8 mouse cellular contexts compared by ENCODE assay signal in the genomic region with DNA sequence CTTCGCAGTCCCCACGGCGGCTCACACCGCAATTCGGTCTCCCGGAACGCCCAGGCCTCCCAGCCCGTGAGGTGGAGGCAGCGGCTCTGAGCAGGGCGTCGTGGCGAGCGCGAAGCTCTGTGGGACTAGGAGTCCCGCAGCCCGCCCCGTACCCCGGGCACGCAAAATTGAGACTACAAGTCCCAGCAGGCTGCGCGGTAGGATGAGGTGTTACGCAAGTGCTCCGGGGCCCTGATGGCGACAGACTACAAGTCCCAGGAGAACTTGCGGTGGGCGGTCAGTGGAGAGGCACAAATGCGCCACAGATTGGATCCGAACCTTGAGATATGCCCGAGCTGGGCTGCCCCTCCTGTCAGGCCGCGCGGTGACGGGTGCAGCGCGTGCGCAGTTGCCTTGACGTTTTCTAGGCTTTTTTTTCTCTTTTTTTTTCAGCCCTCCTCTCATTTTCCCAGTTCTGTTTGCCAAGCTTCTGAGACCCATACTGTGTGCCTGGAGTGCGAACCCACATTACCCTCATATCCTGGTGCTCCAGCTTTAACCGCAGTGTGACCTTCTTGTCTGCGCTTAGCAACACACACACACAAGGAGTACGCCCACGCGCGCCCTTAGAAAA. TPM values are rescaled to one million over a fixed set of nuclear protein-coding genes. Genes with fewer than 3 reads are reported as not detected.
A peak's percentile ranks its signal among the peaks of the same experiment; 100 is the strongest.
DNase-seq lines count a peak whose midpoint lies in the region; ATAC-seq lines count a peak whose summit lies in the region.

No protein-coding gene starts in this region.

- no peaks in the 10 kb centered on the region for H3K27me3 ChIP-seq in embryonic facial prominence, embryonic 11.5 days (ENCODE audit: control insufficient read depth, insufficient read depth, low read length)
- no peaks in the 10 kb centered on the region for H3K27me3 ChIP-seq in limb, embryonic 10.5 days (ENCODE audit: low read depth, poor library complexity, severe bottlenecking)
- no peaks in the 10 kb centered on the region for H3K27me3 ChIP-seq in midbrain, embryonic 13.5 days

- H3K4me3 ChIP-seq in embryonic facial prominence, embryonic 11.5 days (ENCODE audit: low read depth, low read length): peak overlapping the region; percentile 86
- H3K4me3 ChIP-seq in limb, embryonic 10.5 days: peak overlapping the region; percentile 80
- H3K4me3 ChIP-seq in midbrain, embryonic 13.5 days (replicated peaks): peak overlapping the region; percentile 85

- H3K9me3 ChIP-seq in embryonic facial prominence, embryonic 11.5 days (replicated peaks; ENCODE audit: control insufficient read depth, low read length): no peaks in the 10 kb centered on the region
- no peaks in the 10 kb centered on the region for H3K9me3 ChIP-seq in limb, embryonic 10.5 days (replicated peaks)
- no peaks in the 10 kb centered on the region for H3K9me3 ChIP-seq in midbrain, embryonic 13.5 days

- peak; percentile 99 for ATAC-seq in embryonic facial prominence, embryonic 11.5 days (replicated peaks; ENCODE audit: insufficient number of reproducible peaks, low FRiP score, low TSS enrichment, low read depth)
- peak; percentile 90 for ATAC-seq in granulocyte monocyte progenitor cell, adult 5-6 weeks (replicated peaks; ENCODE audit: poor library complexity, severe bottlenecking)
- peak; percentile 99 for ATAC-seq in midbrain, embryonic 13.5 days

- no peaks in the 10 kb centered on the region for H3K4me1 ChIP-seq in embryonic facial prominence, embryonic 11.5 days (ENCODE audit: control insufficient read depth, insufficient read depth, low read length)
- peaks cover 26% of the 10 kb centered on the region for H3K4me1 ChIP-seq in limb, embryonic 10.5 days
- H3K4me1 ChIP-seq in midbrain, embryonic 13.5 days (replicated peaks): peaks cover 24% of the 10 kb centered on the region

- peak overlapping the region; percentile 70 for H3K27ac ChIP-seq in embryonic facial prominence, embryonic 11.5 days (replicated peaks; ENCODE audit: low read depth, low read length)
- H3K27ac ChIP-seq in limb, embryonic 10.5 days: peak overlapping the region; percentile 95
- peak overlapping the region; percentile 88 for H3K27ac ChIP-seq in midbrain, embryonic 13.5 days

- no peaks in the 10 kb centered on the region for H3K36me3 ChIP-seq in embryonic facial prominence, embryonic 11.5 days (replicated peaks; ENCODE audit: control insufficient read depth, insufficient read depth, low read depth, low read length)
- peaks cover 27% of the 10 kb centered on the region for H3K36me3 ChIP-seq in limb, embryonic 10.5 days
- H3K36me3 ChIP-seq in midbrain, embryonic 13.5 days: peaks cover 15% of the 10 kb centered on the region

- H3K4me2 ChIP-seq in embryonic facial prominence, embryonic 11.5 days (ENCODE audit: low read depth, low read length): peak overlapping the region; percentile 93
- H3K4me2 ChIP-seq in midbrain, embryonic 13.5 days (replicated peaks): peak overlapping the region; percentile 78

- peak overlapping the region; percentile 82 for H3K9ac ChIP-seq in embryonic facial prominence, embryonic 11.5 days (replicated peaks; ENCODE audit: low read length)
- peak overlapping the region; percentile 80 for H3K9ac ChIP-seq in midbrain, embryonic 13.5 days (replicated peaks)

- 2% methylated on average over 44 of the region's 44 CpGs for WGBS in embryonic facial prominence, embryonic 11.5 days
- 3% methylated on average over 44 of the region's 44 CpGs for WGBS in limb, embryonic 10.5 days
- WGBS in midbrain, embryonic 13.5 days: 1% methylated on average over 44 of the region's 44 CpGs

- peak; percentile 96 to 99 for DNase-seq in urinary bladder, adult 18-20 months (ENCODE audit: low spot score in 2 of 2)
- DNase-seq in urinary bladder, adult 2 months (ENCODE audit: low spot score): no peak
- DNase-seq in embryonic facial prominence, embryonic 11.5 days (ENCODE audit: low spot score): peak; percentile 99
- peak; percentile 100 for DNase-seq in kidney, adult 11 months
- DNase-seq in limb, embryonic 10.5 days (ENCODE audit: low spot score): peak; percentile 95
- peak; percentile 93 for DNase-seq in spleen, adult 12 weeks (ENCODE audit: low spot score)

RNA-seq across cellular contexts. Expression of a gene that starts 22.8 kb away (rescaled TPM):
- polyA plus RNA-seq in urinary bladder, adult 2 months (2012; rRNA removed): 141 and 169 TPM in 2 replicates
- 170 and 201 TPM in 2 replicates for polyA plus RNA-seq in embryonic facial prominence, embryonic 11.5 days (2014; fragmentation: Nextera tagmentation; extraction: Ambion mirVana)
- 53.5 and 65.0 TPM in 2 replicates for total RNA-seq in granulocyte monocyte progenitor cell, adult 5-6 weeks (2014; fragmentation: Nextera tagmentation)
- 30.9 and 38.5 TPM in 2 replicates for total RNA-seq in granulocyte monocyte progenitor cell, adult 5-6 weeks (2017)
- 153 and 185 TPM in 2 replicates for polyA plus RNA-seq in limb, embryonic 10.5 days (2016; fragmentation: Nextera tagmentation; extraction: Ambion mirVana)
- polyA plus RNA-seq in midbrain, embryonic 13.5 days (2015; fragmentation: Nextera tagmentation; extraction: Ambion mirVana): 280 and 291 TPM in 2 replicates

RNA-seq across cellular contexts. Expression of a gene that starts 49.8 kb away (rescaled TPM):
- 51.8 and 52.5 TPM in 2 replicates for polyA plus RNA-seq in urinary bladder, adult 2 months (2012; rRNA removed)
- polyA plus RNA-seq in embryonic facial prominence, embryonic 11.5 days (2014; fragmentation: Nextera tagmentation; extraction: Ambion mirVana): 24.6 and 25.6 TPM in 2 replicates
- 0.43 and 0.60 TPM in 2 replicates for total RNA-seq in granulocyte monocyte progenitor cell, adult 5-6 weeks (2014; fragmentation: Nextera tagmentation)
- total RNA-seq in granulocyte monocyte progenitor cell, adult 5-6 weeks (2017): 0.26 and 0.43 TPM in 2 replicates
- polyA plus RNA-seq in limb, embryonic 10.5 days (2016; fragmentation: Nextera tagmentation; extraction: Ambion mirVana): 34.9 and 37.4 TPM in 2 replicates
- 59.1 and 61.2 TPM in 2 replicates for polyA plus RNA-seq in midbrain, embryonic 13.5 days (2015; fragmentation: Nextera tagmentation; extraction: Ambion mirVana)
